Mouse (Mus musculus): ENCODE data around the gene Amigo3. TPM values are rescaled to one million over a fixed set of nuclear protein-coding genes. Genes with fewer than 3 reads are reported as not detected.

Amigo3 gene
- polyA plus RNA-seq, 1 experiment from 2014 or later: 2.1 TPM

DNA sequence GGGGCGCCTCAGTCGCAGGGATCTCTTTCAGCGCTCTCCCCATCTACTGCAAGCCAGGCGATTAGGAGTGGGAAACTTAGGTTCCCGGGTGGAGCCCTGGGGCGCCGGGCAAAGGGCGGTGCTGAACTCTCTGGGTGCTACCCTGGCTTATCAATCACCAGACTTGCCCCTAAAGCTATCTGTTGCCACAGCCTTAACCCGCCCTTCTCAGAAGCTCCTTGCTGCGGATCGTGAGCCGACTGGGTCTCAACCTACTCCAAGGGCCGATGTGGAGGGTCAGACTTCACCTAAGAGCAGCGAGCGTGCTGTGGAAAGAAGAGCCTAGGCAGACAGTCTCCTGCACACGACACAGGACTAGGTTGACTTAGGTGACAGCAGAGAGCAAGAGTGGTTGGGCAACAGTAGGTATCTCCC lies 42.0 kb downstream of the Amigo3 start:
- H3K9ac ChIP-seq: peak overlapping the region; percentile 77
- peak overlapping the region; percentile 98 for H3K4me2 ChIP-seq
- H3K27me3 ChIP-seq: no peaks in the 10 kb centered on the region
- 0% methylated on average over 16 of the region's 16 CpGs for WGBS
- peak overlapping the region; percentile 64 for H3K4me3 ChIP-seq
- no peak; the same call in 1 of the 2 replicates for ATAC-seq
- peaks cover 47% of the 10 kb centered on the region for H3K36me3 ChIP-seq (ENCODE audit: poor library complexity, severe bottlenecking)
- H3K4me1 ChIP-seq: peaks cover 25% of the 10 kb centered on the region
- H3K9me3 ChIP-seq (replicated peaks): no peaks in the 10 kb centered on the region
- peak overlapping the region; percentile 55; the same call in 1 of the 2 replicates for H3K27ac ChIP-seq

GRCm38 (mm10) chr9:108095518-108095917 lies 42.6 kb downstream of the Amigo3 start:
- H3K27me3 ChIP-seq: no peaks in the 10 kb centered on the region
- H3K4me1 ChIP-seq: peaks cover 25% of the 10 kb centered on the region
- peak overlapping the region; percentile 64 for H3K4me3 ChIP-seq
- peaks cover 42% of the 10 kb centered on the region for H3K36me3 ChIP-seq (ENCODE audit: poor library complexity, severe bottlenecking)
- WGBS: 13% methylated on average over 3 of the region's 3 CpGs
- no peak overlapping the region for H3K27ac ChIP-seq
- no peaks in the 10 kb centered on the region for H3K9me3 ChIP-seq (replicated peaks)
- H3K9ac ChIP-seq: peak overlapping the region; percentile 77
- no peak for ATAC-seq
- peak overlapping the region; percentile 98 for H3K4me2 ChIP-seq

DNA sequence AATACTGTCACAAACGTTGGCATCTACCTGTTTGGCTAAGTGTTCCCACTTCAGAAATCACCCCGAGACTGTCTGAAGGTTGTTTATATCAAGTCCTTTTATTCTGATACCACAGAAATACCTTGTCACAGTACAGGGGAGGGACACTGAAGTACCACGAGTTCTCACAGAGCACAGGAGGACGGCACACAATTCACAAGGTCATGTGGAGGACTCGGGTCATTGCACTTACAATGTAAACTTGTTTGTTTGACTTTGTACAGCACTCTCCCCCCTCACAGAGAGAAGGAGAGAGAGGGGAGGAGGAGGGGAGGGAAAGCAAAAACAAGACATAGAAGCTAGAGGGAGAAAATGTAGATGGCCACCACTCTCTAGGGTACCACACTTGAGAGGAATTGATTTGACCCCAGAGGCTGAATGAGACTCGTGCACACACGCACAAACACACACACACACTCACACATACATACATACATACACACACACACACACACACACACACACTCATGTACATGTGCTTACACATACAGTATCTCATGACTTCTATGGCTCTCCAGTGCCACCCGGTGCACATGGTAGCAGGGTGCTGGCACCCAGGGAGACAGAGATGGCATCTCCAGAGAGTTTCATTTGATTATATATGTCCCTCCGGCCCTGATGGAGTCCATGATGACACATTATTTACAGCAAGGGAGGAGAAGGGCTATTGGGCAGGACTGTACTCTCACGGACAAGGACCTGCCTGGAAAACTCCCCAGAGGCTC lies 43.2 kb downstream of the Amigo3 start:
- H3K4me2 ChIP-seq: no peak overlapping the region
- H3K4me1 ChIP-seq: peaks cover 25% of the 10 kb centered on the region
- H3K9ac ChIP-seq: no peak overlapping the region
- H3K27me3 ChIP-seq: no peaks in the 10 kb centered on the region
- no peaks in the 10 kb centered on the region for H3K9me3 ChIP-seq (replicated peaks)
- H3K36me3 ChIP-seq (ENCODE audit: poor library complexity, severe bottlenecking): peaks cover 36% of the 10 kb centered on the region
- WGBS: 68% methylated on average over 10 of the region's 10 CpGs
- ATAC-seq: no peak
- H3K4me3 ChIP-seq: no peak overlapping the region
- no peak overlapping the region for H3K27ac ChIP-seq

DNA sequence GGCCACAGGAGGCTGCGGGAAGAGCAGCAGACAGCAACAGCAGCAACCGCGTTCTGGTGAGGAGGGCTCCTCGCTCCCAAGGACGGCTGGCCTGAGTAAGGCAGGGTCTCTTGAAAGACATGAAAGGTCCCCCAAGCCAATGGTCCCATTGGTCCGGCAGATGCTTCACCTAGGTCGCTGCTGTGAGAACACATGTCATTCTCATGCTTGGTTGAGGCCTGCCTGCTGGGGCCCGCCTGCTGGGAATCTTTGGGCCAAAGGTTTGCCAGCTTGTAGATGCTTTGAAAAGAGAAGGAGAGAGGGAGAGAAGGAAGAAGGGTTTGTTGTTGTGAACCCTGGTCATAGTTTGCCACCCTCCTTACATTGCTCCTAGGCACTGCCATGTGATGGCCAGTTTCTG lies 46.7 kb downstream of the Amigo3 start:
- Histone ChIP-seq H3K9me3 (replicated peaks) (no peaks in the 10 kb centered on the region), H3K4me3 (no peak overlapping the region), H3K27ac (no peak overlapping the region), H3K9ac (no peak overlapping the region), H3K4me2 (no peak overlapping the region), H3K36me3 (ENCODE audit: poor library complexity, severe bottlenecking) (peaks cover 39% of the 10 kb centered on the region), H3K4me1 (peaks cover 11% of the 10 kb centered on the region), H3K27me3 (no peaks in the 10 kb centered on the region)
- no peak for ATAC-seq
- 87% methylated on average over 8 of the region's 8 CpGs for WGBS

GRCm38 (mm10) chr9:108104766-108105548 lies 52.0 kb downstream of the Amigo3 start:
- ATAC-seq: no peak
- Histone ChIP-seq H3K9ac (peak overlapping the region; percentile 41), H3K27ac (no peak overlapping the region), H3K4me1 (peaks cover 9% of the 10 kb centered on the region), H3K27me3 (no peaks in the 10 kb centered on the region), H3K36me3 (ENCODE audit: poor library complexity, severe bottlenecking) (peaks cover 56% of the 10 kb centered on the region), H3K4me2 (no peak overlapping the region), H3K9me3 (replicated peaks) (no peaks in the 10 kb centered on the region), H3K4me3 (no peak overlapping the region)
- WGBS: 32% methylated on average over 31 of the region's 31 CpGs

Small RNA genes within 50 kb of the gene (microRNA-seq; reads per million reads assigned to microRNA genes)
- gene Gm47303 (not detected), gene Mir7088 (not detected)

Other genes with a start within 250 kb of the Amigo3 start
- 125 and 129 TPM in 2 replicates for gene Rbm6, start 179.9 kb upstream of the Amigo3 start, polyA plus RNA-seq (2015; fragmentation: Nextera tagmentation; extraction: Ambion mirVana)
- 18.9 and 20.6 TPM in 2 replicates for gene Mon1a, start 165.0 kb upstream of the Amigo3 start, polyA plus RNA-seq (2015; fragmentation: Nextera tagmentation; extraction: Ambion mirVana)
- gene Mst1r, start 146.3 kb upstream of the Amigo3 start, polyA plus RNA-seq (2015; fragmentation: Nextera tagmentation; extraction: Ambion mirVana): 0.46 and 0.74 TPM in 2 replicates
- gene Actl11, start 124.7 kb upstream of the Amigo3 start, polyA plus RNA-seq (2015; fragmentation: Nextera tagmentation; extraction: Ambion mirVana): not detected in 2 replicates
- gene Camkv, start 117.5 kb upstream of the Amigo3 start, polyA plus RNA-seq (2015; fragmentation: Nextera tagmentation; extraction: Ambion mirVana): 23.6 and 27.2 TPM in 2 replicates
- 21.7 and 23.6 TPM in 2 replicates for gene Traip, start 103.0 kb upstream of the Amigo3 start, polyA plus RNA-seq (2015; fragmentation: Nextera tagmentation; extraction: Ambion mirVana)
- gene Uba7, start 77.7 kb upstream of the Amigo3 start, polyA plus RNA-seq (2015; fragmentation: Nextera tagmentation; extraction: Ambion mirVana): 2.7 and 3.1 TPM in 2 replicates
- gene Gm20661, start 70.1 kb upstream of the Amigo3 start, polyA plus RNA-seq (2015; fragmentation: Nextera tagmentation; extraction: Ambion mirVana): 0.44 and 0.62 TPM in 2 replicates
- gene Inka1, start 67.3 kb upstream of the Amigo3 start, polyA plus RNA-seq (2015; fragmentation: Nextera tagmentation; extraction: Ambion mirVana): 10.8 and 11.1 TPM in 2 replicates
- 0.69 and 1.3 TPM in 2 replicates for gene Cdhr4, start 60.7 kb upstream of the Amigo3 start, polyA plus RNA-seq (2015; fragmentation: Nextera tagmentation; extraction: Ambion mirVana)
- 0.52 TPM in 1 of 2 replicates, not detected in the other for gene Gm20662, start 56.8 kb upstream of the Amigo3 start, polyA plus RNA-seq (2015; fragmentation: Nextera tagmentation; extraction: Ambion mirVana)
- 73.6 and 83.9 TPM in 2 replicates for gene Ip6k1, start 50.7 kb upstream of the Amigo3 start, polyA plus RNA-seq (2015; fragmentation: Nextera tagmentation; extraction: Ambion mirVana)
- 20.8 and 24.4 TPM in 2 replicates for gene Gmppb, start 3.9 kb upstream of the Amigo3 start, polyA plus RNA-seq (2015; fragmentation: Nextera tagmentation; extraction: Ambion mirVana)
- not detected in 2 replicates for gene Mst1, start 27.3 kb downstream of the Amigo3 start, polyA plus RNA-seq (2015; fragmentation: Nextera tagmentation; extraction: Ambion mirVana)
- 32.6 and 39.5 TPM in 2 replicates for gene Rnf123, start 30.2 kb downstream of the Amigo3 start, polyA plus RNA-seq (2015; fragmentation: Nextera tagmentation; extraction: Ambion mirVana)
- 49.9 and 60.2 TPM in 2 replicates for gene Apeh, start 41.4 kb downstream of the Amigo3 start, polyA plus RNA-seq (2015; fragmentation: Nextera tagmentation; extraction: Ambion mirVana)
- 4.7 TPM in 2 replicates for gene Bsn, start 137.2 kb downstream of the Amigo3 start, polyA plus RNA-seq (2015; fragmentation: Nextera tagmentation; extraction: Ambion mirVana)
- 40.8 and 45.4 TPM in 2 replicates for gene Dag1, start 210.8 kb downstream of the Amigo3 start, polyA plus RNA-seq (2015; fragmentation: Nextera tagmentation; extraction: Ambion mirVana)
- 94.9 and 95.4 TPM in 2 replicates for gene Nicn1, start 237.3 kb downstream of the Amigo3 start, polyA plus RNA-seq (2015; fragmentation: Nextera tagmentation; extraction: Ambion mirVana)
- 25.3 and 26.7 TPM in 2 replicates for gene Amt, start 243.7 kb downstream of the Amigo3 start, polyA plus RNA-seq (2015; fragmentation: Nextera tagmentation; extraction: Ambion mirVana)